Mouse (Mus musculus) lung, postnatal 14 days (tissue): ENCODE measurements around the gene Lrrc4b.
A peak's percentile ranks its signal among the peaks of the same experiment; 100 is the strongest.

Experiments used
- DNase-seq: peaks from one replicate; pipeline ENCODE4 v3.0.0; 2021

Gene Lrrc4b

GRCm38 (mm10) chr7:44490281-44490680 is 61.5 kb downstream of the Lrrc4b start:
- no peak for DNase-seq

GRCm38 (mm10) chr7:44491391-44491790 is 62.6 kb downstream of the Lrrc4b start:
- DNase-seq: no peak

- no peak for DNase-seq
Measured at GRCm38 (mm10) chr7:44492166-44492826, 63.5 kb downstream of the Lrrc4b start.

GRCm38 (mm10) chr7:44494681-44495080 is 65.9 kb downstream of the Lrrc4b start:
- no peak for DNase-seq

GRCm38 (mm10) chr7:44495086-44495485 is 66.3 kb downstream of the Lrrc4b start:
- DNase-seq: no peak

GRCm38 (mm10) chr7:44495992-44496770 is 67.4 kb downstream of the Lrrc4b start, which contains the start of the genes Emc10 and Fam71e1:
TSS of gene Emc10 (minus strand) at chr7:44496529.
TSS of gene Fam71e1 (plus strand) at chr7:44496581.
- peak; percentile 98 for DNase-seq

GRCm38 (mm10) chr7:44496771-44497109 is 67.9 kb downstream of the Lrrc4b start:
- no peak for DNase-seq

GRCm38 (mm10) chr7:44497361-44498055 is 68.7 kb downstream of the Lrrc4b start:
- no peak for DNase-seq

- no peak for DNase-seq
Measured at GRCm38 (mm10) chr7:44498922-44499321, 70.1 kb downstream of the Lrrc4b start.

GRCm38 (mm10) chr7:44500046-44500445 is 71.2 kb downstream of the Lrrc4b start:
- no peak for DNase-seq

GRCm38 (mm10) chr7:44501563-44502115 is 72.8 kb downstream of the Lrrc4b start:
- peak; percentile 77 for DNase-seq

GRCm38 (mm10) chr7:44507491-44507890 is 78.7 kb downstream of the Lrrc4b start:
- DNase-seq: no peak
